Mouse (Mus musculus): ENCODE measurements around the gene Parvg. TPM values are rescaled to one million over a fixed set of nuclear protein-coding genes. Genes with fewer than 3 reads are reported as not detected.

Parvg gene
- polyA plus RNA-seq, 1 experiment from 2014 or later = 1.5 TPM

Other genes starting within 250 kb of the Parvg start
- 0.45 and 0.70 TPM in 2 replicates for gene Sult4a1, start 218.3 kb upstream of the Parvg start, polyA plus RNA-seq (2015; fragmentation: Nextera tagmentation; extraction: Ambion mirVana)
- gene Pnpla5, start 200.9 kb upstream of the Parvg start, polyA plus RNA-seq (2015; fragmentation: Nextera tagmentation; extraction: Ambion mirVana) = not detected in 2 replicates
- gene Pnpla3, start 156.2 kb upstream of the Parvg start, polyA plus RNA-seq (2015; fragmentation: Nextera tagmentation; extraction: Ambion mirVana) = 0.88 and 0.94 TPM in 2 replicates
- gene Samm50, start 131.8 kb upstream of the Parvg start, polyA plus RNA-seq (2015; fragmentation: Nextera tagmentation; extraction: Ambion mirVana) = 103 and 117 TPM in 2 replicates
- gene Parvb, start 92.0 kb upstream of the Parvg start, polyA plus RNA-seq (2015; fragmentation: Nextera tagmentation; extraction: Ambion mirVana) = 12.7 and 15.5 TPM in 2 replicates
- gene Shisal1, start 123.1 kb downstream of the Parvg start, polyA plus RNA-seq (2015; fragmentation: Nextera tagmentation; extraction: Ambion mirVana) = 0.55 and 0.60 TPM in 2 replicates
- gene Rtl6, start 233.8 kb downstream of the Parvg start, polyA plus RNA-seq (2015; fragmentation: Nextera tagmentation; extraction: Ambion mirVana) = 9.2 and 9.8 TPM in 2 replicates

Data from heart, embryonic 13.5 days (tissue).